Mouse (Mus musculus): ENCODE results near the gene Pawr. TPM values are rescaled to one million over a fixed set of nuclear protein-coding genes. Genes with fewer than 3 reads are reported as not detected.

The Pawr gene
- polyA plus RNA-seq, 1 experiment = 3.9 TPM

DNA sequence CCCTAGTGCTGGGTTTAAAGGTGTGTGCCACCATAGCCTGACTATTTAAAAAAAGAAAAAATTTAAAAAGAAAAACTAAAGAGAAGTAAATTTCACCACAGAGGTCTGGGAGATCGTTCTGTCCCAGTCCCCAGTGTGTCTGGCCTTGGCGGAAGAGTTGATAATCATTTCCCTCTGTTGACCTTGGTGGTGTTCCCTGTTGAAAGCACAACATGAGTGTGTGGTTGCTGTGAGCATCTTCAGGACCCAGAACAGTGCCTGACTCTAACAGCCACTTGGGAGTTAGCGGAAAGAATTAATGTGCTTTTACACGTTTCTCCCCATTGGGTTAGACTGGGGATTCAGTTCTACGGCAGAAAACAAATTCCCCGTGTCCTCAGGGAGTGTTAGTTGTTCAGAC is 77.1 kb downstream of the Pawr start:
- Histone ChIP-seq H3K4me3 (ENCODE audit: control insufficient read depth, insufficient read depth, low read length) (no peak overlapping the region), H3K27ac (ENCODE audit: control insufficient read depth, insufficient read depth, low read length) (no peak overlapping the region), H3K36me3 (ENCODE audit: control insufficient read depth, insufficient read depth, low read length) (no peaks in the 10 kb centered on the region), H3K4me1 (replicated peaks; ENCODE audit: control insufficient read depth, insufficient read depth, low read length) (no peaks in the 10 kb centered on the region), H3K27me3 (ENCODE audit: control insufficient read depth, insufficient read depth, low read length) (no peaks in the 10 kb centered on the region)
- DNase-seq = no peak
- TF ChIP-seq POLR2A (IDR thresholded peaks at IDR 0.05; ENCODE audit: control insufficient read depth, extremely low read depth, insufficient read depth, low read length, poor library complexity) (no peak), CTCF (IDR thresholded peaks at IDR 0.05; ENCODE audit: borderline replicate concordance, control insufficient read depth, extremely low read depth, insufficient read depth, low read length, poor library complexity) (no peak)
- WGBS = 95% methylated on average over 6 of the region's 6 CpGs

DNA sequence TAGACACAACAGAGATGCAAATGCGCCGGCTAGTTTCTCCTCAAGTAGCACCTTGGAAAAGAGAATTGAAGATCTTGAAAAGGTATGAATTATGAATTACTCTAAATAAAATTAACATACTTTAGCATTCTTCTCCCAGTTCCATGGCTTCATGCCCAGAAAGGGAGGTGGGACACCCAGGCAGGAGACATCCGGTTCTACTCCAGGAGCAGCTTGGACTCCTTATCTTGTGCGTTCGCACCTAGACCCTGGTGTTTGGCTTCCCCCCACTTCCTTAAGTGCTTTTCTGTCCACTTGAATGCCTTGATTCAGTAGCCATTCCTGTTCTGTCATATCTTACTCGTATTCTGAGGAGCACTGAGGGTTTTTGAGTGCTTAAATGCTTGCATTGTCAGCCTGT is 77.6 kb downstream of the Pawr start:
- DNase-seq = no peak
- Histone ChIP-seq H3K36me3 (ENCODE audit: control insufficient read depth, insufficient read depth, low read length) (no peaks in the 10 kb centered on the region), H3K4me1 (replicated peaks; ENCODE audit: control insufficient read depth, insufficient read depth, low read length) (no peaks in the 10 kb centered on the region), H3K27ac (ENCODE audit: control insufficient read depth, insufficient read depth, low read length) (no peak overlapping the region), H3K27me3 (ENCODE audit: control insufficient read depth, insufficient read depth, low read length) (no peaks in the 10 kb centered on the region), H3K4me3 (ENCODE audit: control insufficient read depth, insufficient read depth, low read length) (no peak overlapping the region)
- TF ChIP-seq CTCF (IDR thresholded peaks at IDR 0.05; ENCODE audit: borderline replicate concordance, control insufficient read depth, extremely low read depth, insufficient read depth, low read length, poor library complexity) (no peak), POLR2A (IDR thresholded peaks at IDR 0.05; ENCODE audit: control insufficient read depth, extremely low read depth, insufficient read depth, low read length, poor library complexity) (no peak)
- WGBS = 86% methylated on average over 6 of the region's 6 CpGs

DNA sequence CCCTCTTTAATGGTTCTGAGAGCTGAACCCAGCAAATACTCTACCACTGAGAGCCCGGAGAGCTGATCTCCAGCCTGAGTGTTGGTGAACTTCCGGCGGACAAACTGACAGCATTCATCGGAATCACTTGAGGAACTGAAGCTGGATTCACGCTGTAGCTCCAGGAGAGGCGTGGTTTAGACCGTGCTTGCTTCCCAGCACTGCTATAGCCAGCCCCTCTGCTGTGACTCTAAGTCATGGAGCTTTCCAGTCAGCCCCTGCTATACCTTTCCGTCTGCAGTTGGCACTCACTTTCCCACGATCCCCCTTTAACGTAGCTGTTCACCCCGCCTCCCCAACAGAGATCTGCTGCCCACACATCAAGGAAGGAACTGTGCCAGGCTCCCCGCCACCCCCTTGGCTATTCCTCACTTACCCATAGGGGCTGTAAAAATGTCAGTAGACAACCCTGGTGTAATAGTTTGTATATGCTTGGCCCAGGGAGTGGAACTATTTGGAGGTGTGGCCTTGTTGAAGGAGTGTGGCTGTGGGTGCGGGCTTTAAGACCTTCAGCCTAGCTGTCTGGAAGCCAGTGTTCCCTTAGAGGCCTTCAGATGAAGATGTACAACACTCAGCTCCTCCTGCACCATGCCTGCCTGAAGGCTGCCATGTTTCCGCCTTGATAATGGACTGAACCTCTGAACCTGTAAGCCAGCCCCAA is 83.2 kb downstream of the Pawr start:
- no peak for TF ChIP-seq CTCF (IDR thresholded peaks at IDR 0.05; ENCODE audit: borderline replicate concordance, control insufficient read depth, extremely low read depth, insufficient read depth, low read length, poor library complexity)
- no peak for TF ChIP-seq POLR2A (IDR thresholded peaks at IDR 0.05; ENCODE audit: control insufficient read depth, extremely low read depth, insufficient read depth, low read length, poor library complexity)

DNA sequence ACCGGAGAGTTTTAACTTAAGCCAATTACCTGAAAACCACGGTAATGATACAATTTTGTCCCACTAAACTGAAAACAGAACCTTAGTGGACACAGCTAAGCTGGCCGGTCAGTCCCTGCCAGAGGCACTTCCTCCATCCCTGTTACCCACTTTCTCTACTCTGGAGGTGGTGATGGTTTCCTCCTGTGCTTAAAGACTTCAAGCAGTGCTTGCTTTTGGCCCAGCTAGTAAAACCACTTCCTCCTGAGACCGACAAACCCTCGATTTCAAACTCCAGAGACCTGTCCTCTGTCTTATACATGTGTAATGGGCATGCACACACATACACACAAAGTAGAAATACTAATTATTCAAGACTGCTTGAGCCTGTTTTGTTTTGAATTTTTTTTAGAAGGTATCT is 85.5 kb downstream of the Pawr start:
- Histone ChIP-seq H3K4me1 (replicated peaks; ENCODE audit: control insufficient read depth, insufficient read depth, low read length) (no peaks in the 10 kb centered on the region), H3K27me3 (ENCODE audit: control insufficient read depth, insufficient read depth, low read length) (no peaks in the 10 kb centered on the region), H3K27ac (ENCODE audit: control insufficient read depth, insufficient read depth, low read length) (no peak overlapping the region), H3K36me3 (ENCODE audit: control insufficient read depth, insufficient read depth, low read length) (no peaks in the 10 kb centered on the region), H3K4me3 (ENCODE audit: control insufficient read depth, insufficient read depth, low read length) (no peak overlapping the region)
- no peak for DNase-seq
- 31% methylated on average over 5 of the region's 5 CpGs for WGBS
- TF ChIP-seq CTCF (IDR thresholded peaks at IDR 0.05; ENCODE audit: borderline replicate concordance, control insufficient read depth, extremely low read depth, insufficient read depth, low read length, poor library complexity) (no peak), POLR2A (IDR thresholded peaks at IDR 0.05; ENCODE audit: control insufficient read depth, extremely low read depth, insufficient read depth, low read length, poor library complexity) (no peak)

More for the DNA sequence above, 83.2 kb downstream of the Pawr start:
- Histone ChIP-seq H3K4me1 (replicated peaks; ENCODE audit: control insufficient read depth, insufficient read depth, low read length) (no peaks in the 10 kb centered on the region), H3K4me3 (ENCODE audit: control insufficient read depth, insufficient read depth, low read length) (no peak overlapping the region), H3K36me3 (ENCODE audit: control insufficient read depth, insufficient read depth, low read length) (no peaks in the 10 kb centered on the region), H3K27me3 (ENCODE audit: control insufficient read depth, insufficient read depth, low read length) (no peaks in the 10 kb centered on the region), H3K27ac (ENCODE audit: control insufficient read depth, insufficient read depth, low read length) (no peak overlapping the region)
- WGBS = 94% methylated on average over 14 of the region's 14 CpGs
- DNase-seq = no peak

DNA sequence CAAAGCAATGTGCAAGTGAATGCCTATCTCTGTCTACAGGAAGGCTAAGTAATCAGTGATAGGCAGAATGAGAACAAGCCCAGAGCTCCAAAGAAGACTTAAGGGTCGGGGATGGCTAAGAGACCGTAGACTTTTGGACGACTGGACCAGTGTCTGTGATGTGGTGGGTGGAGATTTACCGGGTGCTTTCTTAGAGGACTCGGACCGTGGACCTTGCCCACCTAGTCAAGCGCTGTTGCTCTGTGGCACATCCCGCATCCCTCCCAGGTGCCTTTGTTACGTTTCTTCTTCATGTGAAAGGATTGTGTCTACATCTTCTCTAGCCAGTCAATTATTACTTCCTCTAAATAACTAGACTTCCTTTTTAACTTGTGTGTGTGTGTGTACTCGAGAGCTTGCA is 98.6 kb downstream of the Pawr start:
- Histone ChIP-seq H3K4me3 (ENCODE audit: control insufficient read depth, insufficient read depth, low read length) (no peak overlapping the region), H3K4me1 (replicated peaks; ENCODE audit: control insufficient read depth, insufficient read depth, low read length) (no peaks in the 10 kb centered on the region), H3K36me3 (ENCODE audit: control insufficient read depth, insufficient read depth, low read length) (no peaks in the 10 kb centered on the region), H3K27me3 (ENCODE audit: control insufficient read depth, insufficient read depth, low read length) (no peaks in the 10 kb centered on the region), H3K27ac (ENCODE audit: control insufficient read depth, insufficient read depth, low read length) (no peak overlapping the region)
- WGBS = 89% methylated on average over 10 of the region's 10 CpGs
- TF ChIP-seq CTCF (IDR thresholded peaks at IDR 0.05; ENCODE audit: borderline replicate concordance, control insufficient read depth, extremely low read depth, insufficient read depth, low read length, poor library complexity) = no peak
- TF ChIP-seq POLR2A (IDR thresholded peaks at IDR 0.05; ENCODE audit: control insufficient read depth, extremely low read depth, insufficient read depth, low read length, poor library complexity) = no peak
- DNase-seq = no peak

DNA sequence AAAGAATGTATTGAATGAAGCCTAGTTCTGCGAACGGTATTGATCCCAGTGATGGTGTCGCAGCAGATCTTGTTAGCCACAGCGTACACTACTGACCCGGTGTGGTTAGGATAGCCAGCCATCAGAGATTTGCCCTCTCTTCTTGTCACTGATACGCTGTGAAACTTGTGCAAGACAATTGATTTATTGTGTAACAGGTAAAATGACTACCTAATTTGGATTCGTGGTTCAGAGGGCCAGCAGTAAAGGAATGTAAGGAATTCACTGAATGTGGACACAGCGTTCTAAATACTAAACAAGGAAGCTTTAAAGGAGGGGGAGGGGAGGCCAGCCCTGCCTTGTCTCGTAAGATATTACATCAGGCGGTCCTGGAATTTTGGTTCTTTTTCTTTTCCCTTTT is 100.3 kb downstream of the Pawr start:
- 88% methylated on average over 10 of the region's 10 CpGs for WGBS
- no peak for DNase-seq
- H3K36me3 ChIP-seq (ENCODE audit: control insufficient read depth, insufficient read depth, low read length) = no peaks in the 10 kb centered on the region

DNA sequence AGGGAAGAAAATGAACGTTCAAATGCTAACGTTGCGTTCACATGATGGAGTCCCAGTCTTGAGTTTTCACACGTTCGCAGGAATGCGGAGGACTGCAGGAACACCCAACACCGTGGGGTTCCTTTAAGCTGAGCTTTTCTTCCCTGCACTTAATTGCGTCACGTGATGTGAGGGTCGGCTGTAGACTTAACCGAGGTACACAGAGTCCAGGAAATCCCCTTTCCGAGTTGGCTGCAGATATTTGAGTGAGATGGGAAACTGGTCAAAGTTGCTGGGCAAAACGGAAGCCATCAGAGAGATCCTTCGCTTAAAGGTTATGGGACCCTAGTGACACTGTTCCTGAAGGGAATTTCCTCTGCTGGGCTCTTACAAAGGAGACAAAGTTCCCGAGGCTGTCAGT is 102.1 kb downstream of the Pawr start:
- Histone ChIP-seq H3K4me3 (ENCODE audit: control insufficient read depth, insufficient read depth, low read length) (no peak overlapping the region), H3K36me3 (ENCODE audit: control insufficient read depth, insufficient read depth, low read length) (no peaks in the 10 kb centered on the region), H3K4me1 (replicated peaks; ENCODE audit: control insufficient read depth, insufficient read depth, low read length) (no peaks in the 10 kb centered on the region), H3K27ac (ENCODE audit: control insufficient read depth, insufficient read depth, low read length) (no peak overlapping the region), H3K27me3 (ENCODE audit: control insufficient read depth, insufficient read depth, low read length) (no peaks in the 10 kb centered on the region)
- no peak for DNase-seq
- TF ChIP-seq CTCF (IDR thresholded peaks at IDR 0.05; ENCODE audit: borderline replicate concordance, control insufficient read depth, extremely low read depth, insufficient read depth, low read length, poor library complexity) (no peak), POLR2A (IDR thresholded peaks at IDR 0.05; ENCODE audit: control insufficient read depth, extremely low read depth, insufficient read depth, low read length, poor library complexity) (no peak)
- 5% methylated on average over 15 of the region's 15 CpGs for WGBS

More for the DNA sequence above, 100.3 kb downstream of the Pawr start:
- no peaks in the 10 kb centered on the region for H3K4me1 ChIP-seq (replicated peaks; ENCODE audit: control insufficient read depth, insufficient read depth, low read length)
- TF ChIP-seq CTCF (IDR thresholded peaks at IDR 0.05; ENCODE audit: borderline replicate concordance, control insufficient read depth, extremely low read depth, insufficient read depth, low read length, poor library complexity) (no peak), POLR2A (IDR thresholded peaks at IDR 0.05; ENCODE audit: control insufficient read depth, extremely low read depth, insufficient read depth, low read length, poor library complexity) (no peak)
- no peak overlapping the region for H3K27ac ChIP-seq (ENCODE audit: control insufficient read depth, insufficient read depth, low read length)
- no peaks in the 10 kb centered on the region for H3K27me3 ChIP-seq (ENCODE audit: control insufficient read depth, insufficient read depth, low read length)
- H3K4me3 ChIP-seq (ENCODE audit: control insufficient read depth, insufficient read depth, low read length) = no peak overlapping the region

All from thymus, adult 2 months (tissue).